Mouse (Mus musculus): ENCODE data around the gene Gm364. TPM values are rescaled to one million over a fixed set of nuclear protein-coding genes. Genes with fewer than 3 reads are reported as not detected.

The Gm364 gene
- not detected for total RNA-seq (2021)
- long read RNA-seq, experiment 1 = 0 reads
- long read RNA-seq, experiment 2 = 0 reads

DNA sequence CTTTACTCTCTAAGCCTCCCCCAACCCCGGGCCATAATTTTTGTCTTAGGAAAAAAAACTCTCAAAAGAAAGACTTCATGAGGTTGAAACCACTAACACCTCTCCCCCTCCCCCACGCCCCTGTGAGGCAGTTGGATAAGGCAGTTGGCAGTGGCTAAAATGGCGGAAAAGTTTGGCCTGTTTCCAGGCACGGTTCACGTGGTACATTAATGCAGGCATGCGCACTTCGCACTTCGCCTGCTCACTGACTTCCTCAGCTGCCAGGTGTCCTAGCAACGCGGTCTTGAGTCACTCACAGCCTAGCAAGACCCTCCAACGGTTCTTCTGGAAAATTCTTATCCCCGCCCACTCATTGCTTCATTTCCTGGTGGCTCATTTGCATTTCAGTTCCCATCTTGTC is at the start of gene Gm364:
Gene Gm364, plus strand, starts transcription at position 386 of the 400 bp plus-strand sequence.
- DNase-seq = no peak

DNA sequence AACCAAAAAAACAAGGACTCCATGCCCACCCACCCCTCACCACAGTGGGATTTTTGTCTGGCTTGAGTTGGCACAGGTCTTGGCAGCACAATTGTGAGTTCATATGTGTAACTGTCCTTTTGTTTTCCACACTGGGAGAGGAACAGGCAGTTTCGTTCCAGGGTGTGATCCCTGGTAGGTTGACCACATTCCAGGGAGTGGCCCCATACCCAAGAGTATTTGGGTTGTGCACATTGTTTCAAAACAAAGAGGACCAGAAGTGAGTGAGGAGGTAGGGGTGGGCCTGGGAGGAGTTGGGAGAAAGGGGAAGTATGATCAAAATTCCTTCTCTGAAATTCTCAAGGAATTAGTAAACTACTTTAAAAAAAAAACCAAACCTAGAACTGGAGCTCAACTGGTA is 49.6 kb upstream of the Gm364 start:
- no peak for DNase-seq

DNA sequence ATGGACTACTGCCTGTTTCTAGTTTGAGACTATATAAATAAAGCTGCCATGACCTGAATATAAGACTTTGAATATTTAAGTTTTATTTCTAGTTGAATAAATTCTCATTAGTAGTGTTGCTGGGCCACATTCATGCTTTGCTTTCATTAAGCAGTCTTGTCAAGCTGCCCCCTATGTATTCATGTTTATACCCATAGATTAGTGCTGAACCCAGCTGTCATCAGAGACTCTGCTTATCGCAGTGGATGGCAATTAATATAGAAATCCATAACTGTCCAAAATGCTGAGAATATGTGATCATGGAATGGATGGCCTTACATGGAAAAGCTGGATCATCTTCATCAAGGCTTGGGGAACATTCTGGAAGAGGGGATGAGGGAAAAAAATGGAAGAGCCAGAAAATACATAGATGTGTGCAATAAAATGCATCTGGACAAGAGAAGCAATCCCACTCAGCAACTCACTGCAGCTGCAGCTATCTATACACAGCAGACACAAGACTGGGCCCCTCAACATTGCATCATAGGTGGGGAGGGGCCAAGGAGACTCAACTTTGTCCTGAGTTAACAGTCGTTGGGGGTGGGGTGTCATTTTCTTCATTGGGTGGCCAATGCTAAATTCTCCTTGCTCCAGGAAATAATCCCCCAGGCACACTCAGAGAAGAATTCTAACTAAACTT is 43.9 kb upstream of the Gm364 start:
- DNase-seq = no peak

DNA sequence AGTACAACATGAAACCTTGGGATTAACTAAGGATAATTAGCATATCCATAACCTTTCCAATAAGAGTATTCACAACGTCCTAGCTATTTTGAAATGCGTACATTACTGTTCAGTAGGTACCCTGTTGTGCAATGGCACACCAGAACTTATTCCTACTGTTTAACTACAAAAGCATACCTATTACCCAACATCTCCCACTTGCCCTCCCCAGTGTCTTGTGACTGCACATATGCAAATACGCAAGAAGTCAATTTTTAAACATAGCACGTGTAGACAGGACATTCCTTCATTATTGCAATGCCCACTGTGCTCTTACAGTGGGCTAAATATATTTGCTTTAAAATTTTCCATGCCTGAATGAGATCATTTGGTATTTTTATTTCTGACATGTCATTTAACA is 36.0 kb upstream of the Gm364 start:
- no peak for DNase-seq

DNA sequence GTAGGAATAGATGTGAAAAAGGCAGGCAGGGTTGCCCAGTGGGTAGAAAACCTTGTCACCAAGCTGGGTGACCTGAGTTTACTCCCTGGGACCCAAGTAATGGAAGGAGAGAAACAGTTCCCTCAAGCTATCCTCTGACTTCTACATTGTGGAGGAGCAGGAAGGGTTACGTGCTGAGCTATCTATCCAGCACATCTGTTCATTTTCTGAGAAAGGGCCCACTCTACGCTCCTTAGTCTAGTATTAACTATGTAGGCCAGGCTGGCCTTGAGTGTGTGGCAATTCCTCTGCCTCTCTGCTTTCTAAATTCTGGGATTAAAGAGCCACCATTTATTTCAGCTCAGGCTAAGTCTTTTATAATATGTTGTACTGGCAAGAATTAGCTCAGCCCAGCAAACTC is 35.4 kb upstream of the Gm364 start:
- DNase-seq = peak in 1 of 2 experiments; percentile 6

DNA sequence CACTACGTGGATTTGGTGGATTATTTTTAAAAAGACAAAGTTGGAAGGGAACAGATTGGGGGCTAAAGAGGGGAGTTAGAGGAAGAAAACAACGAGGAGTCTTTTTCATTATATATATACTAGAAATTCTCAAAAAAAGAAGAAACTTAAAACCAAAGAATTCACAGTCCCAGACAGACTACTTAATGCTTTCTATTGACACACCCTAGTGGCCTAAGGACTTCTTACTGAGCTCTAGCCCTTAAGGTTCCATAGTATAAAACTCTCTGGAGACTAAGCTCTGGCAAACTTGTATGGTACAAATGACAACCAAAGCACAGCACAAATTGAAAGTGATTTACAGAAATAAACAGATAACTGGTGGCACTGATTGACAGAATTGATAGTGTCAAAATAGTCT is 34.9 kb upstream of the Gm364 start:
- no peak for DNase-seq

DNA sequence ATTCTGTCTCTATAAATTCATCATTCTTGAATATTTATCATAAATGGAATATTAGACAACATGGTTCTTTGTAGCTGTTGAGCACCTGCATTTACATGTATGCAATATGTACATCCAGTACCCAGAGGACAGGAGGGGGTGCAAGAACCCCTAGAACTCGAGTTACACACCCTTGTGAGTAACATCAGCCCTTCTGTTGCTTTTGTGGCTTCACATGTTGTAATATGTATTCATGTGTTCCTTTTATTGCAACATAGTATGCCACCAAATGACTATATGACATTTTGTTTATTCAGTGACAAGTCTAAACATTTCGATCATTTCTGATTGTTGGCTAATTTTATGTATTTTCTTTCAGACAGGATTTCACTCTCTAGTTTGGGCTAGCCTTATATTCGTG is 31.9 kb upstream of the Gm364 start:
- no peak for DNase-seq

DNA sequence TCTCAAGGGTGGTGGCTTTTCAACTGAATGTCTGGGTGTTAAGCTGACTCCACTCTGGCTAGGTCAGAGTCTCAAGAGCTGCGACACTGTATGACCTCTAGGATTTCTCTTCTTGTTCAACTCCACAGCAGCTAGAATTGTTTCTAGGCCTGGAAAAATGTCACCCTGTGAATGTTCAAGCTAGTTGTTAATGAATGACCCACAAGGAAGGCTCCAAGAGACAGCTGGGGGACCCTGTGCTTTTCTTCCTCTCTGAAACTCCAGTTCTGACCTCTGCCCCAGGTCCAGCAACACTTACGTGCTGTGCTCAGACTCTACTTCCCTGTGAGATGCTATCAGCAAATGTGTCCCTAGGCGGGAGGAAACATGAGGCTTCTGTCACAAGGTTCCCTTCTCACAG is 30.4 kb upstream of the Gm364 start:
- no peak for DNase-seq

DNA sequence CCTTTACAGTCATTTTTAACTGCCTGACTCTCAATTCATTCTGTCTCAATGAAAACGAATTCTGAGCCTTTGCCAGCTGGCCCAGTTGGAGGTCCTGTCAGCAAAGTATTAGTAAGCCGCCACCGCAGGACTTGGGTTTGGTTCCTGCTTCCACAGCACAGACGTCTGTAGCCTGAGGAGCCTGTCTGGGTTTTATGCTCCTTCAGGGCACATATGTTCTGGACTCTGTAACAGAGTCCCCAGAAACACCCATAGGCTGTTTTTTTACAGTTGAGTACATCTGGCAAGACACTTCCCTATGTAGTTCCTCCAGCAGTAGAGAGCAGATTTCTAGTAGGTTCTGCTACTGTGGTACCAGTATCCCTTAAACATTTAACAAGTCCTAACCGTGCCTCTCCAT is 28.0 kb upstream of the Gm364 start:
- DNase-seq = peak; percentile 18 to 47

DNA sequence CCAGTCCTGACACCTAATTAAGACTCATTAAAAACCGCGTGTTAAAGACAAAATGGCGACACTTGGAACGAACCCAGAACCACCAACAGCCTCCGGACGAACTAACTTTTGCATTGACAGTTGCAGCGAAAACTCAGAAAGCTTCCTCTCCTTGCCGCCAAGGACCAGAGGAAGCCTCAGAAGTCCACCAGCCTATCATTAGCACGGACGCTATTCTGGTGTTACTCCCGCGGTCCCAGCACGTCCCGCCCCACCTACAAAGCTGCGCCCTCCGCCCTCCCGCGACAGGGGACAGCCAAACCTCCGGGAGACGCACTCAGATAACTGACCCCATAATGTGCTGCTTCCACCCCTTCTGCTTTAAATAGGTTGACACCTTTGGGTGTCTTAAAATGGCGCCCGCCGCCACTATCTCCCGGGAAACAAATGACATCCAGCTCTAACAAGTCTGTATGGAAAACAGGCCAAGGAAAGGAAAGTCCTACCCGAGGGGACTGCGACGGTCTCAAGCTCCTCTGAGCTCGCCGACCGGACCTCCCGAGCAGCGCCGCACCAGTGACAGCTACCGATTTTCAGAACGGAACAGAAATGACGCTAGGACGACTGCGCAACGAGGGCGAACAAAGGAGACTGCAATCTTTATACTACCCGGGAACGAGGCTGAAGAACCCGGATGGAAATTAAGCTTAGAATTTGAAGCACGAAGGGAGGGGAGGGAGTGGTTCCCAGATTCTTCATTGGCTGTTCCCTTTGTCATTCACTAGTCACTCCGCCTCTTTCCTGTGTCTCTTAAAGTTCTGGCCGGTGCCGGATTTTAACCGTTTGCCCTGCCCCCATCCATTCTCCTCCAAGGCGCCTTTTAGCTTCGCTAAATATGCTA is 16.3 kb upstream of the Gm364 start, which contains the start of gene Rbmx:
Gene Rbmx, minus strand, starts transcription at position 670 of the 880 bp plus-strand sequence.
- peak; percentile 78 to 83 for DNase-seq

DNA sequence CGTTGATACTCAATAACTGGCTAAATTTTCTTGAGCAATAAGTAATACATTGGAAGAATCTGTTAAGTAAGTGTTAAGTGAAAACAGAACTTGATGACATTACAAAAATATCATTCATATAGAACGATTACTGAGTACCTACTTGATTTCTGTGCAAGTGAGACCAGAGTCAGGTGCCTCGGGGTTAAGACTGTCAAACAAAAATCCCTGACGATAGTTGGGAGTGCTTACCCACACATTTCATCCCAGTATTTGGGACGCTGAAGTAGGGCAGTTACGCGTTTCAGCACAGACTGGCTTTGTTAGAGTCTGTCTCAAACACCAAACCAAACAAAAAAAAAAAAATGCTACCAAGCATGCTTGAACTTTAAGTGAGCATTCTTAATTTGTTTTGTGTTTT is 15.5 kb upstream of the Gm364 start:
- no peak for DNase-seq

DNA sequence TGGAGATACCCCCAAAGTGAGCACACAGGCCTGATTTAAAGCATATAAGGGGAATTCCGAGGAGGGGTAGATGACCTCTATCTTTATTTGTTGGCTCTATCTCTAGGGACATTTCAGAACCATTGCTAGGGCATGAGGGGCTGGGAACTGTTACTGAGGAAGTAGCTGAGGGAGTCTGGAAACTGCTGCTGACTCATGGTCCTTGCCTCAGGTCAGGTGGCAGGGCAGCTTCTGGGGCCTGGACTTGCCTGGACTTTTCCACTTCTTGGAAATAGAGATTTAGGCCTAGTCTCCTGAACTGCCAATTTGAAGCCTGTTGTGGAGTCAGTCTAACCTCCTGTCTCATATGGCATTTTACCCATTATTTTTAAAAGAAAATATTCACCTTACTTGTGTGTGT is 7.6 kb upstream of the Gm364 start:
- DNase-seq = no peak

DNA sequence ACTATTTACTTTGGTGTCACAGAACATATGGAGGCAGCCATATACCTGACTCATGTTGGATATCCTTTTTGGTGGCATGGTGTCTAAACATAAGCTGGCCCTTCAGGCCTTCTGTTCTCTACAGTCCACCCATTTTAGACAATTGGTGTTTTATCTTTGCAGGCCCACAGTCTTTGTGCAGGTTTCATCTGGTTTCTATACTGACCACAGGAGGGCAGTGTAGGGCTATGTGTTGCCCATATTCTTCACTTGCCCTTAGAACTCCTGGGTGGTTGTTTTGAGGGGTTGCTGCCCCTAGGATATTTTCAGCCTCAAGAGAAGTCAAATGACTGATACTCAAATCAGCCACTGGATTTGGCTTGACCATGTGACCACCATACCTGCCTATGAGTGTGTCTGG is 5.3 kb upstream of the Gm364 start:
- peak in 1 of 2 experiments; percentile 7 for DNase-seq

DNA sequence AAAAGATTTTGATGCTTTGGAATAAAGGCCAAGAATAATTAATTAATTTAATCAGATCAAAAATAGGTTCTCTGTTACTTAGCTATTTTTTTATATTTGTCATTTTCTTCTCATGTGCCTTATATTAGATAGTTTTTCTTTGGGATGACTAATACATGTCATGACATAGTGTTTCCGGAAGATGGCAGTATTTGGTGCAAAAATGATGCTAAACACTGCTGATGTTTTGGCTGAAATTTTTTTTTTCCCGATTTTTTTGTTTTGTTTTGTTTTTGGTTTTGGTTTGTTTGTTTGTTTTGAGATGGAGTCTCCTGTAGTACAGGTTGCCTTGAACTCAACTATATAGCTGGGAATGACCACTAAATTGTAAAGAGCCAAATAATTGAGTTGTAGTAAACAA is 22.7 kb downstream of the Gm364 start:
- no peak for DNase-seq

DNA sequence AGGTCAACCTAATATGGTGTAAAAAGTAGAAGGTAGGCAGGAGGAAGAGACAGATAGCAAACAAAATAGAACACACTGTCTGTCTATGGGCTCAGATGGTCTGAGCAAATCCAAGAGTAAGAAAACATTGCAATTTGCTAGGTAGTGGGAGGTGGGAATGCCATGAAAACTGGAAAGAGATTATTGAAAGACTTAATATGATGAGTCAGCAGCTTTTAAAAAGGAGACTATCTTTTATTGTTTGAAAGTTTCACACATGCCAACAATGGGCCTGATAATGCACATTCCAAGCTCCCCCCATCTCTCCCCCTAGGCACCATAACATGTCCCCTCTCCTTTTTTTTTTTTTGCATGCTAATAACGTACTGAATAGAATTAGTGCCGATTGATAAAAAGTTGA is 24.9 kb downstream of the Gm364 start:
- DNase-seq = no peak

DNA sequence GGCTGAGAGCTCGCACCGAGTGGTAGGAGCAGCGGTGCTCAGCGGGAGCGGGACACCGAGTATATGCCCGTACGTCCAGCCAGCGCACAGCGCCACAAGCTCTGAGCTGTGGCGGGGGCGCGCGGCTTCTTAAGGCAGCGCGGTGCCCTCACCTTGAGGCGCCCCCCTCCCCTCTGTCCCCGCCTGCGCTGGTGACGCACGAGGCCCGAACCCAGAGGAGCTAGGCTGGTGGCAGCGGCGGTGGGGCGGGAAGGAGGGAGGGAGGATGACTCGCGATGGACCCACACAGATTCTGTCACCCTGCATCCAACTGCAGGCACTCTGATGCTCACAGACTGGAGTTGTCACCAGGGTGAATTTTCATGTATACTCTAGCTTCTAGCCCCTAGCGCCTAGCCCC is 94.7 kb downstream of the Gm364 start, which contains the start of gene Gpr101:
Gene Gpr101, minus strand, starts transcription at position 124 of the 400 bp plus-strand sequence.
- DNase-seq = no peak

DNA sequence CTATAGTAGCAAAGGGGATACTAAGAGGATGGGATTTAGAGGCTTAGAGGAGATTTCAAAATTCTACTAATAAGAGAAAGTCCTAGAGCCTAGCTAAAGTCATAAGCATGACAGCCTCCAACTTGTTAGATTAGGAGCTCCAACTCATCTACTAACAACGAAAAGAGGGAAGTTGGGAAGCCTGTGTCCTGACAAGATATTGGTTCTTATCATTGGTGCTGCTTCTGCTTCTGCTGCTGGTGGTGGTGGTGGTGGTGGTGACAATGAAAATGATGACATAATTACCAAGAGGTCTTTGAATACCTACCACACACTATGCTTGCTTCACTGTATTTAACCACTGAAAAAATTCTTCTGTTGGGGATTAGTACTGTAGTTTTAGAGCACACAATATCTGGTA is 97.3 kb downstream of the Gm364 start:
- no peak for DNase-seq

DNA sequence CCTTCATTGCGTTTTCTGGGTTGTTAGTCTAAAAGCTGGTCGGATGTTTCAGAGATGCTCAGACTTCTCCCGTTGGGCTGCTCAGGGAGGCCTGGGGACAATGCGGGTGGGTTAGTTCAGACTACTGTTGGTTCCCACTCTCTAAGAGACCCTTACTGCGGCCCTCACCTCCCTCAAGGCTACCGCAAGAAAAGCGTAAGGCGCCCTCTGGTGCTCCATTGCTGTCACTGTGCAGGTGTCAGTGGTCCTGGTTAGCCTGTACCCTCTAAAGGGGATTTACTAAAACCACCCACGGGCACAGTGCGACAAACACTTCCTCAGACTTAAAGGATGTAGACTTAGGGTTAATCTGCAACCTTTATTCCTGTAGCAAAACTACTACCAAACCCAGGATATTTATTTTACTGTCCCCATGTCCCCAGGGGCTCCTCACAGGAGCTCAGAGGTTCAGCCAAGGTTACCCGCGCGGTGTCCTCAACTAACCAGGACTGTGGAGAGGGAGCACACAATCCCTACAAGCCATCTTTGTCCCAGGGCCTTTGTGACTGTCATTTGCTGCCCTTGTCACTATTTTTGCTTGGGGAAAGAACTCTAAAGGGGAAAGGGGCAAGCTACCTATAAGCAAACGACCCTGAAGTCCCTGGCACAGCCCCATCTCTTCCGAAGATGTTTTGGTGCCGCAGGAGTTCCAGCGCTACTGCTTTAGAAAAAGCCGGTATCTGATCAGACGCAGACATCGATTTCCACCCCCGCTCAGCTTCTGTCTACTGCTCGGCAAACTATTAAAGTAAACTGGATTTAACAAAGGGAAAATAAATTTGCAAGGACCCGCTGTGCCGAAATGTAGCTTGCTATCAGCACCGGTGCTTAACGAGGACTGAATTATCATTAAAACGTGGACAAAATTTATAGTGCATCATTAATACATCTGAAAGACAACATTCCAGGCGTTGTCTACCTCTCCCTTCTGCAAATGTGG is 112.5 kb downstream of the Gm364 start:
- DNase-seq = no peak

Data from adrenal gland, postnatal 36 days (tissue).